Mouse (Mus musculus) limb, embryonic 15.5 days (tissue): ENCODE measurements around the gene Rcor2. TPM values are rescaled to one million over a fixed set of nuclear protein-coding genes. Genes with fewer than 3 reads are reported as not detected.

ENCODE experiments used
- ATAC-seq: fragments of 200-750 bp; cut with Nextera tagmentation; 2 replicates; pipeline ENCODE4 v1.8.0; 2017; ENCODE audit warnings: low read depth, moderate TSS enrichment; ENCODE audit not compliant: insufficient number of reproducible peaks, low FRiP score, low TSS enrichment
- H3K27ac ChIP-seq: fragments of 300-500 bp; sonication (generic); 2 replicates; pipeline ENCODE4 v1.5.1; 2015; ENCODE audit warnings: moderate library complexity, mild to moderate bottlenecking, inconsistent platforms
- H3K27me3 ChIP-seq: fragments of 300-500 bp; sonication (generic); 2 replicates; pipeline ENCODE4 v1.6.1; 2015; ENCODE audit warnings: inconsistent platforms
- H3K36me3 ChIP-seq: fragments of 300-500 bp; sonication (generic); 2 replicates; pipeline ENCODE4 v1.6.1; 2015; ENCODE audit warnings: inconsistent platforms
- H3K4me1 ChIP-seq: fragments of 300-500 bp; sonication (generic); 2 replicates; pipeline ENCODE4 v1.6.1; 2015; ENCODE audit warnings: inconsistent platforms
- H3K4me2 ChIP-seq: fragments of 300-500 bp; sonication (generic); 2 replicates; pipeline ENCODE4 v1.6.1; 2015; ENCODE audit warnings: mild to moderate bottlenecking, inconsistent platforms
- H3K4me3 ChIP-seq: fragments of 300-500 bp; sonication (generic); 2 replicates; pipeline ENCODE4 v1.5.1; 2015; ENCODE audit warnings: mild to moderate bottlenecking, inconsistent platforms
- H3K9ac ChIP-seq: fragments of 300-500 bp; sonication (generic); 2 replicates; pipeline ENCODE4 v1.6.1; 2015; ENCODE audit warnings: inconsistent platforms
- H3K9me3 ChIP-seq: fragments of 300-500 bp; sonication (generic); 2 replicates; pipeline ENCODE4 v1.6.1; 2016; ENCODE audit warnings: inconsistent platforms
- WGBS: fragments of 180-500 bp; shearing (Covaris S2); methylation state at CpG from one replicate; pipeline ENCODE4 v1.1.7; 2015; 5-methylcytosine and 5-hydroxymethylcytosine counted together
- polyA plus RNA-seq: library from polyadenylated mRNA; unstranded; fragments of >200 nt; fragmentation: Nextera tagmentation; extraction: Ambion mirVana; gene quantifications from 2 replicates; pipeline ENCODE4 v1.2.1, GENCODE M21; 2015

Rcor2 gene
- polyA plus RNA-seq, 1 experiment from 2014 or later: 16.9 TPM

- H3K36me3 ChIP-seq: peaks cover 11% of the 10 kb centered on the region
- no peak overlapping the region for H3K9ac ChIP-seq
- no peaks in the 10 kb centered on the region for H3K9me3 ChIP-seq
- H3K4me1 ChIP-seq: peaks cover 63% of the 10 kb centered on the region
- no peak overlapping the region for H3K4me3 ChIP-seq
- no peak overlapping the region for H3K4me2 ChIP-seq
- WGBS: 51% methylated on average over 4 of the region's 4 CpGs
- H3K27me3 ChIP-seq: no peaks in the 10 kb centered on the region
- ATAC-seq: no peak
- peak overlapping the region; percentile 94 for H3K27ac ChIP-seq
These were observed 699 bp upstream of the Rcor2 start for GRCm38 (mm10) chr19:7266421-7266831.

GRCm38 (mm10) chr19:7267781-7268721 is 926 bp downstream of the Rcor2 start:
- Histone ChIP-seq H3K9ac (peak overlapping the region; percentile 82), H3K4me3 (peak overlapping the region; percentile 75), H3K36me3 (peaks cover 27% of the 10 kb centered on the region), H3K27me3 (no peaks in the 10 kb centered on the region), H3K4me1 (peaks cover 64% of the 10 kb centered on the region), H3K27ac (peak overlapping the region; percentile 94), H3K4me2 (peak overlapping the region; percentile 83), H3K9me3 (no peaks in the 10 kb centered on the region)
- under 1% methylated on average over 90 of the region's 97 CpGs for whole genome bisulfite sequencing
- ATAC-seq: peak; percentile 68

DNA sequence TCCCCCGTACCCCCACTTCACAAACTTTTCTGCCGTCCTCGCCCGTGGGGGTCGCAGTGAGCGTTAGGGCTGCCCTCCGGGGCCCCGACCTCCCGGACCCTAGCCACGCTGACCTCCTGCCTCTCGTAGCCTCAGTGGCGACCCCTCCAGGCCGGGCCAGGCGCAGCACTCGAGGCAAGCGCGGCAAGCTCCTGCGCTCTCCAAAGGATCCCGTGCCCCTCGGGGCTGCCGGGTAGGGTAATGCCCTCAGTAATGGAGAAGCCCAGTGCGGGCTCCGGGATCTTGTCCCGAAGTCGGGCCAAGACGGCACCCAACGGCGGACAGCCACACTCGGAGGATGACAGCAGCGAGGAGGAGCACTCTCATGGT is 1.6 kb downstream of the Rcor2 start:
- peak overlapping the region; percentile 82 for H3K9ac ChIP-seq
- no peak for ATAC-seq
- peak overlapping the region; percentile 75 for H3K4me3 ChIP-seq
- under 1% methylated on average over 28 of the region's 30 CpGs for WGBS
- H3K9me3 ChIP-seq: no peaks in the 10 kb centered on the region
- H3K36me3 ChIP-seq: peaks cover 34% of the 10 kb centered on the region
- H3K4me1 ChIP-seq: peaks cover 64% of the 10 kb centered on the region
- H3K27ac ChIP-seq: peak overlapping the region; percentile 94
- peak overlapping the region; percentile 83 for H3K4me2 ChIP-seq
- no peaks in the 10 kb centered on the region for H3K27me3 ChIP-seq

GRCm38 (mm10) chr19:7269290-7270044 is 2.3 kb downstream of the Rcor2 start:
- Histone ChIP-seq H3K4me3 (peak overlapping the region; percentile 75), H3K27ac (peak overlapping the region; percentile 94), H3K4me2 (peak overlapping the region; percentile 83), H3K36me3 (peaks cover 41% of the 10 kb centered on the region), H3K9me3 (no peaks in the 10 kb centered on the region), H3K27me3 (no peaks in the 10 kb centered on the region), H3K4me1 (peaks cover 64% of the 10 kb centered on the region), H3K9ac (peak overlapping the region; percentile 82)
- no peak for ATAC-seq
- WGBS: 5% methylated on average over 10 of the region's 11 CpGs

DNA sequence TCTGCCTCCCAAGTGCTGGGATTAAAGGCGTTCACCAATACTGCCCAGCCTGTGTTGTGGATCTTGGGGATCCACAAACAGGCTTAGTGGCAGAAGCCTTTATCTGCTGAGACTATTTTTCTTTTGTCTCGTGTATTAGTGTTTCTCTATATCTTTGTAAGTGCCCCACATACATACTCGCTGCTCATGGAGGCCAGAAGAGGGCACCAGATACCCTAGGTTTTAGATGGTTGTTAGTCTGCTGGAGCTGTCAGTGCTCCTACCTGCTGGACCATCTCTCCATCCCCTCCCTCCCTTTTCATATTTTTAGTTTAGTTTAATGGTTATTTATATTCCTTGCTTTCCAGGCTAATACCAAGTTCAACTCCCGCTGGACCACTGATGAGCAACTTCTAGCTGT is 6.4 kb downstream of the Rcor2 start:
- ATAC-seq: no peak
- no peak overlapping the region for H3K9ac ChIP-seq
- H3K36me3 ChIP-seq: peaks cover 73% of the 10 kb centered on the region
- WGBS: 93% methylated on average over 4 of the region's 4 CpGs
- no peak overlapping the region for H3K27ac ChIP-seq
- no peaks in the 10 kb centered on the region for H3K27me3 ChIP-seq
- no peak overlapping the region for H3K4me3 ChIP-seq
- no peaks in the 10 kb centered on the region for H3K9me3 ChIP-seq
- H3K4me2 ChIP-seq: no peak overlapping the region
- peaks cover 69% of the 10 kb centered on the region for H3K4me1 ChIP-seq

GRCm38 (mm10) chr19:7274326-7274990 is 7.3 kb downstream of the Rcor2 start:
- ATAC-seq: no peak
- H3K4me1 ChIP-seq: peaks cover 74% of the 10 kb centered on the region
- WGBS: 67% methylated on average over 10 of the region's 13 CpGs

DNA sequence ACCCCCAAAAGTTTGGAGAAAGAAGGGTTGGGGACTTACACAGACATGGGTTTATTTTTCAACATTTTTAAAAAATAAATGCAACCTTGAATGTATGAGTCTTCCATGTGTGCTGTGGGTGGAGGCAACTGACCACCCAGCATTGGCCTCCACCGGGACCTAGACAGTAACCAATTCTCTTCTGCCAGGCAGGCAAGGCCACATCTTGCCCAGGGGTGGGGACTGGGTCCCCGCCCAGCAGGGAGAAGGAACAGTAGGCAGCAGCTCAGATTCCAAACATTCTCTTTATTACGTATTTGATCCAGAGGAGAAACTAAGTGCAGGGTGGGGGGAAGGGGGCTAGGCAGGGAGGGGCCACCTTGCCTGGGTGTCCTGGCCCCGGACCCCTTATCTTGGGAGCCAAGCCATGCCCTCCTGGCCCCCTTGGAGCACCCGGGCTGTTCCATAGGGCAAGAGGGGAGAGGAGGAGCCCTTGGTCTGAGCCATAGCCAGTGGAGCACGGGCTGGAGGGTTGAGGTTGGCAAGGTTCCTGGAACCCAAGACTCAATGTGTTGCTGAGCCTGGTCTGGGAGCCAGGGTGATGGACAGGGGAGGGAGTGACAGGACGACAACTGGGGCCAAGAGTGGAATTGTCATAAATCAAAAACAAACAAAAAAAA is 8.1 kb downstream of the Rcor2 start:
- H3K4me1 ChIP-seq: peaks cover 71% of the 10 kb centered on the region
- H3K9ac ChIP-seq: 0 out of 2 replicates have a peak overlapping the region, but pooled peaks have one; percentile 8
- peak overlapping the region; percentile 80 for H3K27ac ChIP-seq
- WGBS: 35% methylated on average over 7 of the region's 7 CpGs
- 0 out of 2 replicates have a peak overlapping the region, but pooled peaks have one; percentile 6 for H3K4me2 ChIP-seq
- no peak overlapping the region for H3K4me3 ChIP-seq
- H3K27me3 ChIP-seq: no peaks in the 10 kb centered on the region
- no peak for ATAC-seq
- H3K36me3 ChIP-seq: peaks cover 87% of the 10 kb centered on the region
- H3K9me3 ChIP-seq: no peaks in the 10 kb centered on the region

More at GRCm38 (mm10) chr19:7274326-7274990, 7.3 kb downstream of the Rcor2 start:
- H3K36me3 ChIP-seq: peaks cover 81% of the 10 kb centered on the region
- H3K27ac ChIP-seq: peak overlapping the region; percentile 80
- no peaks in the 10 kb centered on the region for H3K9me3 ChIP-seq
- no peak overlapping the region for H3K9ac ChIP-seq
- no peaks in the 10 kb centered on the region for H3K27me3 ChIP-seq
- 0 out of 2 replicates have a peak overlapping the region, but pooled peaks have one; percentile 6 for H3K4me2 ChIP-seq
- no peak overlapping the region for H3K4me3 ChIP-seq

GRCm38 (mm10) chr19:7276053-7276659 is 9.0 kb downstream of the Rcor2 start:
- WGBS: 53% methylated on average over 7 of the region's 7 CpGs
- H3K9me3 ChIP-seq: no peaks in the 10 kb centered on the region
- peak overlapping the region; percentile 80 for H3K27ac ChIP-seq
- no peaks in the 10 kb centered on the region for H3K27me3 ChIP-seq
- peaks cover 69% of the 10 kb centered on the region for H3K4me1 ChIP-seq
- peaks cover 88% of the 10 kb centered on the region for H3K36me3 ChIP-seq
- no peak for ATAC-seq
- H3K4me2 ChIP-seq: no peak overlapping the region
- no peak overlapping the region for H3K4me3 ChIP-seq
- H3K9ac ChIP-seq: no peak overlapping the region

- Histone ChIP-seq H3K27me3 (no peaks in the 10 kb centered on the region), H3K9ac (no peak overlapping the region), H3K4me3 (no peak overlapping the region), H3K4me2 (no peak overlapping the region), H3K9me3 (no peaks in the 10 kb centered on the region), H3K36me3 (peaks cover 88% of the 10 kb centered on the region), H3K4me1 (peaks cover 65% of the 10 kb centered on the region), H3K27ac (peak overlapping the region; percentile 57)
- 67% methylated on average over 7 of the region's 7 CpGs for WGBS
- no peak for ATAC-seq
These were observed 9.7 kb downstream of the Rcor2 start for GRCm38 (mm10) chr19:7276796-7277195.

DNA sequence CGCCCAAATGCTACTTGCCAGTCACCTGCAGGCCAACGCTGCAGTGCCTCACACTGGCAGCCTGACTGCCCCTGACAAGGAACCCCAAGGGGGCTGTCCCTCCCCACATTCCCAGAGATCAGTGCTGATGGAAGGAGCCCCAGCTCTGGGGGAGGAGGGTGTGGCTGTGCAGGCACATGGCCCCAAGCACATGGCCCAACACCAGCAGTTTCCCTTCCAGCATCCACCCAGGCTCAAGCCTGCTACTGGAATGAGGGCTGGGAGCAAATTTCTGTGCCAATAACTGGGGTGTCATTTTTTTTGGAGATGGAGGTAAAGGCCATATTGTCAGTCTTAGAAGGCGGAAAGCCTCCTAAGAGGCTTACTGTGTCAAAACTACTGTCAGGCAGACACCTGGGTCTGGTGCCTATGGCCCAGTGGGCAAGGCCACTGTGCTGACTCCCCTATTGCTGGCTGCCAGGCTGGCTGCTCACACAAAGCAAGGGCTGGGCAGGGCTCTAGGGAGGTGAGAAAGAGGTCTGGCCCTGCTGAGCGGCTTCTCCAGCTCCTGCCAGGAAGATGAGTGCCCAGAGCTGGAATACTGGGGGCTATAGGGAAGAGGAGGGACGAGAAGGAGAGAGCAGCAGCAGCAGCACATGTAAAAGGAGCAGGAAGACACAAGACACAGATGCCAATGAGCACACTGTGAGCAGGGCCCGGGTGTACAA is 11.2 kb downstream of the Rcor2 start:
- 69% methylated on average over 6 of the region's 6 CpGs for WGBS
- no peak overlapping the region for H3K9ac ChIP-seq
- no peaks in the 10 kb centered on the region for H3K27me3 ChIP-seq
- ATAC-seq: no peak
- H3K36me3 ChIP-seq: peaks cover 88% of the 10 kb centered on the region
- no peak overlapping the region for H3K4me2 ChIP-seq
- H3K4me3 ChIP-seq: no peak overlapping the region
- H3K27ac ChIP-seq: peak overlapping the region; percentile 57
- peaks cover 65% of the 10 kb centered on the region for H3K4me1 ChIP-seq
- H3K9me3 ChIP-seq: no peaks in the 10 kb centered on the region
